Mouse (Mus musculus): Measurements from ENCODE around the gene Dkk3. TPM values are rescaled to one million over a fixed set of nuclear protein-coding genes. Genes with fewer than 3 reads are reported as not detected.
"Not testable (repeated sequence)": the region's sequence is repeated elsewhere in the genome, so short reads cannot be mapped to it uniquely, and the experiment has no call there.

Dkk3 gene
- total and polyA plus RNA-seq, 2 experiments from 2014 or later = 53.8 to 90.6 TPM

DNA sequence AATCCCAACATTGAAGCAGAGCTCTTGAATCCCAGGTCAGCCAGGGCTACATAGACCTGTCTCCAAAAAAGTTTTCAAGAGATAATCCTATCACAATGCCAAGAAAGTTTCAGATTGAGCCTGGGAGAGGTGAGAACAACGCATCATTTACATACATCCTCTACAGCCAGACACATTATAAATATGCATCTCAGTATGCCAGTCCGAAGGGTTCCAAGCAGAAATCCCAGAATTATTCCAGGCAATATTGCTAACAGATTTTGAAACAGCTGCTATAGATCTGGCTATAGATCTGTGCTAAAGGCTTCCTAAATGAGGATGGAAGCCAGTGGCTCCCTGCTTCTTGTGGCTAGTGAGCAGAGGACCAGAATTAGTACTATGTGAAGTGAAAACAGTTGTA lies 58.0 kb downstream of the Dkk3 start:
- ATAC-seq (ENCODE audit: insufficient read depth, low read depth) (no peak), DNase-seq (ENCODE audit: low spot score) (no peak)
- Histone ChIP-seq H3K4me2 (ENCODE audit: low read depth, low read length) (no peak overlapping the region), H3K27me3 (ENCODE audit: control insufficient read depth, insufficient read depth, low read length) (no peaks in the 10 kb centered on the region), H3K4me1 (ENCODE audit: control insufficient read depth, insufficient read depth) (no peaks in the 10 kb centered on the region), H3K27ac (ENCODE audit: low read depth) (no peak overlapping the region), H3K4me3 (ENCODE audit: low read depth, low read length) (no peak overlapping the region), H3K36me3 (replicated peaks; ENCODE audit: control insufficient read depth, insufficient read depth, low read length) (peaks cover 90% of the 10 kb centered on the region), H3K9ac (replicated peaks; ENCODE audit: low read depth, low read length) (no peak overlapping the region), H3K9me3 (replicated peaks; ENCODE audit: control insufficient read depth, low read length) (no peaks in the 10 kb centered on the region)
- 93% methylated on average over 2 of the region's 2 CpGs for WGBS
- TF ChIP-seq EP300 (IDR thresholded peaks at IDR 0.05; ENCODE audit: low read depth) (no peak), CTCF (IDR thresholded peaks at IDR 0.05; ENCODE audit: low read depth) (no peak)

DNA sequence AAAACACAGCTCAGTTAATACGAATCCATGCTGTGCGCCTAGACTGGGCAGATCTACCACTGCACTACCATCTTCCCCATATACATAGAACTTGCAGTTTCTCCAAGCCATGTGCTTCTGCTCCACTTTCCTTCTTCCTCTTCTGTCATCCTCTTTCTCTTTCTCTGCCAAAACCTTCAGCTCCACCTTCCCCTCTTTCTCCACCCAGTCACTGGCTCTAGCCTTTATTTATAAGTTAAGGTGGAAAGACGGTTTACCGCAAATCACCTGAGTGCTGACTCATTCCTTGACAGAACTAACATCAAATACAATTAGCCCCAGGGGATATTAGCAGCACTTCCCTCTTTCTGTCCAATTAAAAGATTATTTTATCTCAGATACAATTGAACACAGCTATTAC lies 63.9 kb downstream of the Dkk3 start:
- DNase-seq (ENCODE audit: low spot score) = not testable (repeated sequence)
- 92% methylated on average over 4 of the region's 4 CpGs for WGBS

DNA sequence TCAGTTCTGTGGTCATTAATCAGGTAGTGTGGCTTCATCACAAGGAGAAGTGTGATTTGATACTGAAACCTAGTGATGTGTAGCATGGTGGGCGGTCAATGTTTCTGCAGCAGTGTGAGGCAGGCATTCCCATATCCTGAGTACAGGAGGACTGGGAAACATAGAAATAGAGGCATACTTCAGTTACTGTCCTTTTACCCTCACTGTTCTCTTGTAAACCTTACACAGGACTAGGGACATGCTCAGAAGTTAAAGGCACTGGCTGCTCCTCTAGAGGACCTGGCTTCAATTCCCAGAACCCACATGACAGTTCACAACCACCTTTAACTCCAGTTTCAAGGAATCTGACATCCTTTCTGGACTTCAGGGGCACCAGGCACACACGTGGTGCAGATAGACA lies 72.7 kb downstream of the Dkk3 start:
- 93% methylated on average over 2 of the region's 2 CpGs for WGBS
- H3K9ac ChIP-seq (replicated peaks; ENCODE audit: low read depth, low read length) = no peak overlapping the region
- no peak for ATAC-seq (ENCODE audit: insufficient read depth, low read depth)
- H3K27ac ChIP-seq (ENCODE audit: low read depth) = no peak overlapping the region
- H3K9me3 ChIP-seq (replicated peaks; ENCODE audit: control insufficient read depth, low read length) = no peaks in the 10 kb centered on the region
- H3K4me2 ChIP-seq (ENCODE audit: low read depth, low read length) = no peak overlapping the region
- DNase-seq (ENCODE audit: low spot score) = no peak
- no peaks in the 10 kb centered on the region for H3K27me3 ChIP-seq (ENCODE audit: control insufficient read depth, insufficient read depth, low read length)
- peaks cover 70% of the 10 kb centered on the region for H3K36me3 ChIP-seq (replicated peaks; ENCODE audit: control insufficient read depth, insufficient read depth, low read length)
- no peaks in the 10 kb centered on the region for H3K4me1 ChIP-seq (ENCODE audit: control insufficient read depth, insufficient read depth)
- TF ChIP-seq EP300 (IDR thresholded peaks at IDR 0.05; ENCODE audit: low read depth) = no peak
- TF ChIP-seq CTCF (IDR thresholded peaks at IDR 0.05; ENCODE audit: low read depth) = no peak
- no peak overlapping the region for H3K4me3 ChIP-seq (ENCODE audit: low read depth, low read length)

More for the DNA sequence above, 63.9 kb downstream of the Dkk3 start:
- H3K4me2 ChIP-seq (ENCODE audit: low read depth, low read length); H3K9me3 ChIP-seq (replicated peaks; ENCODE audit: control insufficient read depth, low read length); H3K27ac ChIP-seq (ENCODE audit: low read depth); H3K27me3 ChIP-seq (ENCODE audit: control insufficient read depth, insufficient read depth, low read length); H3K9ac ChIP-seq (replicated peaks; ENCODE audit: low read depth, low read length); ATAC-seq (ENCODE audit: insufficient read depth, low read depth); H3K4me1 ChIP-seq (ENCODE audit: control insufficient read depth, insufficient read depth); H3K4me3 ChIP-seq (ENCODE audit: low read depth, low read length): not testable (repeated sequence)
- peaks cover 84% of the 10 kb centered on the region for H3K36me3 ChIP-seq (replicated peaks; ENCODE audit: control insufficient read depth, insufficient read depth, low read length)

DNA sequence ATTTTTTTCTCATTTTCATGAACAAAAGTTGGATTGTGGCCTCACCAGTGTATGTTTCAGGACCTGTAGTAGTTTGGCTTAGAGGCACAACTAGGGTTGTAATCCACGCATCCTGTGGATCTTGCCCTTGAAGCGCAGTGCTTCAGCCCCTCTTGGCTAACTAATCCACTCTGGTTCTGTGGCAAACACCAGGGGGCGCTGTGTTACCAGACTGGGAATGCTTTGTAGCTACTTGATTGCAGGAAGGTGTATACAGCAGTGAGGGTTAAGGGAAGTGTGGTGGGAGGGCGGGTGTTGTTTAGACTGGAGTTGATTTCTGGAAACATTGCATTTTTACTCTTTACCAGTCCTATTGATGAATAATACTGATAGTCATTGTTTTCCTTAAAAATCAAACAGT lies 73.8 kb downstream of the Dkk3 start:
- Histone ChIP-seq H3K9me3 (replicated peaks; ENCODE audit: control insufficient read depth, low read length) (no peaks in the 10 kb centered on the region), H3K4me3 (ENCODE audit: low read depth, low read length) (no peak overlapping the region), H3K9ac (replicated peaks; ENCODE audit: low read depth, low read length) (no peak overlapping the region), H3K4me2 (ENCODE audit: low read depth, low read length) (no peak overlapping the region), H3K36me3 (replicated peaks; ENCODE audit: control insufficient read depth, insufficient read depth, low read length) (peaks cover 69% of the 10 kb centered on the region), H3K27ac (ENCODE audit: low read depth) (no peak overlapping the region), H3K27me3 (ENCODE audit: control insufficient read depth, insufficient read depth, low read length) (no peaks in the 10 kb centered on the region), H3K4me1 (ENCODE audit: control insufficient read depth, insufficient read depth) (no peaks in the 10 kb centered on the region)
- WGBS = 22% methylated on average over 4 of the region's 4 CpGs
- peak; percentile 98 for TF ChIP-seq CTCF (IDR thresholded peaks at IDR 0.05; ENCODE audit: low read depth)
- TF ChIP-seq EP300 (IDR thresholded peaks at IDR 0.05; ENCODE audit: low read depth) = no peak
- ATAC-seq (ENCODE audit: insufficient read depth, low read depth) (peak; percentile 64), DNase-seq (ENCODE audit: low spot score) (peak; percentile 62)

DNA sequence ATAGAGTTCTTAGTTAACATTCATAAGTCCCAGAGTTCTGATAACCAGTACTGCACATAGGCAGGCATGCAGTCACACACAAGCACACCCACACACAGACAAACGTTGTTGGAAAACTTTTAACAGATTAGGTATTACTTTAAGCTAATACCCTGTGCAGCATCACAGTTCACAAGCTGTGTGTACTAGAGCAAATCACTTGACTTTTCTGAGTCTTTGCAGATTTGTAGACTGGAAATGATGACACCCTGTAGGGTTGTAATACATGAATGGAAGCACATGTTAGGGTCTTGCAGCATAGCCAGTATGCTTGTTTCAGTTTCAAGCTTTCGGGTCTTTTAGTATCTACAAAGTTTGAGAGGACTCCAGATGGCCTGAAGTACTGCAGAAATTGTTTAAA lies 74.6 kb downstream of the Dkk3 start:
- H3K4me3 ChIP-seq (ENCODE audit: low read depth, low read length) = no peak overlapping the region
- TF ChIP-seq CTCF (IDR thresholded peaks at IDR 0.05; ENCODE audit: low read depth) (no peak), EP300 (IDR thresholded peaks at IDR 0.05; ENCODE audit: low read depth) (no peak)
- H3K4me1 ChIP-seq (ENCODE audit: control insufficient read depth, insufficient read depth) = no peaks in the 10 kb centered on the region
- no peak for DNase-seq (ENCODE audit: low spot score)
- 64% methylated on average over 2 of the region's 2 CpGs for WGBS
- no peak for ATAC-seq (ENCODE audit: insufficient read depth, low read depth)
- peaks cover 63% of the 10 kb centered on the region for H3K36me3 ChIP-seq (replicated peaks; ENCODE audit: control insufficient read depth, insufficient read depth, low read length)
- H3K9me3 ChIP-seq (replicated peaks; ENCODE audit: control insufficient read depth, low read length) = no peaks in the 10 kb centered on the region
- H3K27ac ChIP-seq (ENCODE audit: low read depth) = no peak overlapping the region
- H3K9ac ChIP-seq (replicated peaks; ENCODE audit: low read depth, low read length) = no peak overlapping the region
- H3K4me2 ChIP-seq (ENCODE audit: low read depth, low read length) = no peak overlapping the region
- H3K27me3 ChIP-seq (ENCODE audit: control insufficient read depth, insufficient read depth, low read length) = no peaks in the 10 kb centered on the region

DNA sequence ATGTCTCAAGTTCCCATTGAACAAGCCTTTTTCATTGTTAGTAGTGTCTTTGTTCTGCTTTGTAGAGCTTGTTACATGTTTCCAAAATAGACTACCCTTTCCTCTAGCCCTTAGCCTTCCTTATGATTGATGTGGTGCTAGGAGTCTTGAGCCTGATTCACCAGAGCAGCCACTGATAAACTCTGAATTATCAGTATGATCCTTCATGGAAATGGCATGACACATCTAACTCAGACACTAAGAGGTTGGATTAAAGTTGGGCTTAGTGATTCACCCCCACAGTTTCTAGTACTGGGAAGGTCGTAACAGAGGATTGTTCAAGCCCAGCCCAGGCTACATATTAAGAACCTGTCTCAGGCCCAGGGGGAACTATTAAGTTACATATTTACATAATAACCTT lies 76.2 kb downstream of the Dkk3 start:
- no peak for TF ChIP-seq EP300 (IDR thresholded peaks at IDR 0.05; ENCODE audit: low read depth)
- no peak for TF ChIP-seq CTCF (IDR thresholded peaks at IDR 0.05; ENCODE audit: low read depth)
- Histone ChIP-seq H3K36me3 (replicated peaks; ENCODE audit: control insufficient read depth, insufficient read depth, low read length) (peaks cover 61% of the 10 kb centered on the region), H3K27ac (ENCODE audit: low read depth) (no peak overlapping the region), H3K27me3 (ENCODE audit: control insufficient read depth, insufficient read depth, low read length) (no peaks in the 10 kb centered on the region), H3K4me1 (ENCODE audit: control insufficient read depth, insufficient read depth) (no peaks in the 10 kb centered on the region), H3K4me2 (ENCODE audit: low read depth, low read length) (no peak overlapping the region), H3K9me3 (replicated peaks; ENCODE audit: control insufficient read depth, low read length) (no peaks in the 10 kb centered on the region), H3K4me3 (ENCODE audit: low read depth, low read length) (no peak overlapping the region), H3K9ac (replicated peaks; ENCODE audit: low read depth, low read length) (no peak overlapping the region)
- WGBS = 78% methylated on average over 1 of the region's 1 CpGs
- DNase-seq (ENCODE audit: low spot score) (no peak), ATAC-seq (ENCODE audit: insufficient read depth, low read depth) (no peak)
